ENCODE assay signal across 15 mouse cellular contexts in the genomic region with DNA sequence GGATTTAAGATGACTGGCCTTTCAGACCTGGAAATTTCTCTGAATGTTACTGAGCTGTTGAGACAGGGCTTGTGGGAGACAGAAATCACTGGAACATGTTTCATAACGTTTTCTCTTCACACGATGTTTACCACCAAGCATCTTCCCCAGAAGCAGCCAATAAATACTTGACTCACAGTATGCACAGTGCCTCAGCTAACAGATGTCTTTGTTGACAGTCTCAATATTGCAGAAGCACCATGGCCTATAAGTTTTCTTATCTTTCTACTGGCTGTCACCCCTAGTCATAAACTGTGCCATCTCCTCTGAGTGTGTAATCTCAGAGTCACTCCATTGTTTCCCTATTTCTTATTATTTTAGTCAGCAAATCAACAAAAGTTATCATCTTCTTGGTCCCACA.
"Had no signal": no experiment of that assay in that cellular context is flagged by ENCODE, and none has a peak within 500 bp of the region (broad histone marks: within the 10 kb centered on the region; RNA-seq: fewer than 3 reads in every experiment).

No protein-coding gene starts in this region.

- DNase-seq: lung, adult 2 months; lung, postnatal 14 days; lung, postnatal 36 days; right cerebral cortex, postnatal 14 days; thymus, adult 18-20 months; thymus, postnatal 14 days; thymus, postnatal 36 days had no signal

- H3K36me3 ChIP-seq: lung, embryonic 15.5 days; midbrain, embryonic 13.5 days; midbrain, embryonic 15.5 days; neural tube, embryonic 12.5 days had no signal

- H3K4me2 ChIP-seq: lung, embryonic 15.5 days; midbrain, embryonic 11.5 days; midbrain, embryonic 13.5 days; midbrain, embryonic 15.5 days; neural tube, embryonic 12.5 days had no signal

- H3K9me3 ChIP-seq: lung, embryonic 15.5 days; megakaryocyte, embryonic 14.5 days; midbrain, embryonic 13.5 days; midbrain, embryonic 15.5 days; neural tube, embryonic 12.5 days had no signal

- H3K27ac ChIP-seq: lung, embryonic 15.5 days; macrophage; midbrain, embryonic 13.5 days; midbrain, embryonic 15.5 days; neural tube, embryonic 12.5 days had no signal

- H3K27me3 ChIP-seq: lung, embryonic 15.5 days; megakaryocyte, embryonic 14.5 days; midbrain, embryonic 13.5 days; midbrain, embryonic 15.5 days; neural tube, embryonic 12.5 days had no signal

- H3K4me3 ChIP-seq: lung, embryonic 15.5 days; megakaryocyte, embryonic 14.5 days; midbrain, embryonic 13.5 days; midbrain, embryonic 15.5 days; neural tube, embryonic 12.5 days had no signal

- H3K9ac ChIP-seq: lung, embryonic 15.5 days; midbrain, embryonic 13.5 days; midbrain, embryonic 15.5 days; neural tube, embryonic 12.5 days had no signal

- ATAC-seq: lung, postnatal 0 days; midbrain, embryonic 13.5 days; midbrain, embryonic 15.5 days had no signal

- H3K4me1 ChIP-seq: lung, embryonic 15.5 days; megakaryocyte, embryonic 14.5 days; midbrain, embryonic 13.5 days; midbrain, embryonic 15.5 days; neural tube, embryonic 12.5 days had no signal
